Mouse (Mus musculus): ENCODE measurements at regions not wholly inside any gene's neighbourhood (a gene's known extent, or its start where the extent isn't known, plus 50 kb on each side); places are given as distances from the start of the nearest gene placed in this dataset.

DNA sequence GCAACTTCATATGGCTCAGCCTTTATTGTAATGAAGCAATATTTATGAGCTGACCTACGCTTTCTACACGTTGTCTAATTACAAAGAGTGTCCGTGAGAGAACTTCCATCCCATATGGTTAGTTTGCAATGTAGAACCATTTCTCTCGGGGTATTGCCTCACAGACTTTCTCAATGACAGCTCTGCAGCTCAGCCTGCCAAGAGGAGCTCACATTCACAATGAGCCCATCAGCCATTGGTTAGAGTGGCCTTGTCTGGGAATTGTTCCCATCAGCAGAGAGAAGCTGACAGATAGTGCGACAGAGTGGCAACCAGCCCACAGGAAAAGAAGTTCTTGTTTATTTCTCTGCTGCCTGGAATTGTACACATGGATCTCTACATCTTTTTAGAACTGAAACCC is 409.7 kb downstream of the Zfp704 start:
- no peak for DNase-seq (ENCODE audit: low spot score)

DNA sequence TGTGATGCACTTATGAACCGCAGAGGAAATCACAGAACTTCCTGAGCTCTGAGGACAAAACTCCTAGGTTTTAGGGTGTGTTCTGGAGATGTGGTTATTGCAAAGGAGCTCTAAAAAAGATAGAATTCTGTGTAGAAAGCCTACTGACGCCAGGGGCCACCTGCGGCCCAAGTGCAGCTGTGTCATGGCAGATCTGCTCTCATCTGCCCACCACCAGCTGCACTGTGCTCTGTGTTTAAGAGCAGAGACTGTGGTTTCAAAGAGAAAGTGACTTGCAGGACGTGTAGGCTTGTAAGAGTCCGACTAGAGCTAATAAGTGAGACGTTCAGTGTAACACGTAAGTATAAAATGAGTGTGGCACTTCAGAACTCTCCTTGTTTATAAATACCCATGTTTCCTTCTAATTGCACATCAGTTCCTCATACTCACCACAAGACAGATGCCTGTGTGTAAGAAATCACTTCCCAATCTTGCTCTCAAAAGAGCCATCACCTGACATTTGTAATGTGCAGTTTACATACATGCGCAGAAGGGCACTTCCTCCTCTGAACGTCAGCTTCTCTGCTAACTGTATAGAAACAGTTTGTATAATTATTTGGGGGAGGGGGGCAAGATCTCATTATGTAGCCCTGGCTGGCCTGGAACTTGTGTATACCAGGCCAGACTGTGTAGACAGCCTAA is 411.1 kb downstream of the Zfp704 start:
- DNase-seq (ENCODE audit: low spot score): no peak

DNA sequence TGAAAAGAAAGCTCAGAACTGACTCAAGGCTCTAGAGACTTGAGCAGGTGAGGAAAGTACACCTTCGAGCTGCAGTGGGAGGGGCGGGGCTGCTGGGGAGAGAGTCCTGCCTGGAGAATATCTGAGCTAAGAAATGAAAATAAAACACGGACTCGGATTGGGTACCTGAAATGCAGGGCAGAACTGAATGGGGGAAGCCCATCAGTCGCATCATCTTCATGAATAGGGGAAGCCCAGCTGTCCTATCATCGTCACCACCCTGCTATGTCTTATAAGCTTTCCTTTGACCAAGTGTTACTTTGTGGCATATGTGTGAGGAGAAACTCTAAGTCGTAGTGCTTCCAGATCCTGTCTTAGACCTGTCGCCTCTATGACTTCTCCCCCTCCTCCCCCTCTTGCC is 414.1 kb downstream of the Zfp704 start:
- no peak for DNase-seq (ENCODE audit: low spot score)

DNA sequence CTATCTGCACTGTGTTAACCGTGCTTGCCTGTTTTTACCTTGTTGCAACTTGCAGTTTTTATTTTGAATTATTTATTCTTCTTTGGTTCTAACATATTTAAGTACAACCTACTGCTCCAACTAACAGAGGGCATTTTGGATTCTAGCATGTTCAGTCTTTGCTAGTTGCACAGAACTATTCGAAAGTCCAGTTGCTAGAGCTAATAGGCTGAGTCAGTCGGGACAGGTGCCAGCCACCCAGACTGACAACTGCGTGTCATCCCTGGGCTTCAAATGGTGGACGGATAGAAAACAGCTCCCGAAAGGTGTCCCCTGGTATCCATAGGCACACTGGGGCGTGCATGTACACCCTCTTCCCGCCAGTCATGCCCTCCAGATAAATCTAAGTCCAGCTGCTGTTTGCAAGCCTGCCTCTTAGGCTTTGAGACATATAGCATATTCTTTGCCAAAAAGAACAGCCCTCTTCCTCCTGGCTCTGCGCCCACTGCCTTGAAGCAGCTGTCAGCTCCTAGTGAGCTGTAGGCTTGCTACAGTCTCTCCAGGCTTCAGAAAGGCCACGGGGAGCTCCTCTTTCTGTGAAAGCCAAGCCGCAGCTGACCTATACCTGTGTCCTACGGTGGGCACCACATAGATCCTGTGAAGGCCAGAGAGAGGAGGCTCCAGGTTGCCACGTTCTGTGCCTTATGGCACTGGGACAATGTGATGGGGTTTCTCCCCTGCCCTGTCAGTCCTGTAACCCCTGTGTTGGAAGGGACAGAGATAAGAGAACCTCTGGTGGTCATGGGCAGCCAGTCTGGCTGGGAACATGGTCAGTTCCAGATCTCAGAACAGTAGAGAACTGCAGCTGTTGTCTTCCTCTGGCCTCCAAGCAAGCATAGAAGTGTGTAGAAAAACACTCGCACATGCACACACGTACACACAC is 420.3 kb downstream of the Zfp704 start:
- no peak for DNase-seq (ENCODE audit: low spot score)

DNA sequence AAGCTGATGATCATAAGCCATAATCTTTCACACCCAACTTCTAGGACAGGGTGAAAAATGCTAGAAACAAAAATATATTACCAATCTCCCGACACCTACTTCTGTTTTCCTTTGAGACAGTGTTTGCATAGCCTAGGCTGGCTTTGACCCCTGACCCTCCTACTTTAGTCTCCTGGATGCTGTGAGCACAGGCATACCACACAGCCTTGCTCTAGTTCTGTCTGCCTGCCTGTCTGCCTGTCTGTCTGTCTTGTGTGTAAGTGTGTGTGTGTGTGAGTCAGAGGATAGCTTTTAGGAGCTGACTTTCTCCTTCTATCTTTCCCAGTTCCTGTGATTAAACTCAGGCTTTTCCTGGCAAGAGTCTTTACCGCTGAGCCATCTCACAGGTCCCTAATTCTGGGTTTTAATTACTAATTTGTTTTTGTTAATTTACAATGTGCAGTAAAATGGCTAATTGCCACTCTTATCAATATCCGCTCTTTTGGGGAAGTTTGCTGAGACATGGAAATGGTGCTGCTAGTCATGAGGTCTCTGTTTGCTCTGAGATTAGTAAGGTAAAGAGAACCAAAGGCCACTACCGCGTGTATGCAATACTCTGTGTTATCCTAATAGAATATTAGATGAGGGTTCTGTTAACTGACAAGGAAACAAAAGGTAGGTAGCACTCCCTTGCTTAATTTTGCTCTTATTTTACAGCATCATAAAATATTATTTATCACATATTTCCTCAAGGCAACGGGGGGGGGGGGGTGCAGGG is 423.3 kb downstream of the Zfp704 start:
- no peak for DNase-seq (ENCODE audit: low spot score)

DNA sequence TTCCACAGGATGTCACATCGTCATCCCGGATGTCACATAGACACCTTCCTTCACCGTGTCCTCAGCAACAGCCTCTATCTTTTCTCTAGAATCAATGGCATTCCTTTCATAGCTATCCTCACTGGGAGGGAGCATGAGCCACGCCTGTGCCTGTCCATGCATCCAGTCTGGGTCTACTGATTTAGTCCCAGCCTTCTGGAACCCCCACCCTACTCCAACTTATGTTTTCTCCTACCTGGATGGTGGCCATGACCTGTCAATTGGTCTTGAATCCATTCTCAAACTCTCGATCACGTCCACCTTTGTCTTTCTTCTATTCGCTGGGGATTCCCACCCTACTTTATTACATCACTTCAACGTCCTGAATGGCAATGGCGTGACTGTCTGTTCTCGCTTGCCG is 428.3 kb downstream of the Zfp704 start:
- no peak for DNase-seq (ENCODE audit: low spot score)

DNA sequence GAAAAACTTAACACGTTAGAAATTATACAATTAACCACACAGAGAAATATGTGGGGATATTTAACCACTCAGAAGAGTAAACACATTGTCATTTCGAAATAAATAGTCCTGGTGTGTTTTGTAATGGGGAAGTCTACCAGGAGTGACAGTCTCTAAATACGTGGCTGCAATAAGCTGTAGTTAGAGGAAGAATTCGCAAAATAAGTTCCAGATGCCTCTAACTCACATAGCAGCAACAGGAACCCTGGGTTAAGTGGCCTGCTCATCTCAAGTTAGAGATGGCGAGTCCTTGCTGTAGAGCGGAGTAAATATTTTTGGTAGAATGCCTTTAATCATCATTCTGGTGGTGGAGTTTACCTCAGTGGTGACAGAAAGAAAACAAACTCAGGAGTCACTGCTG is 430.2 kb downstream of the Zfp704 start:
- DNase-seq (ENCODE audit: low spot score): no peak

DNA sequence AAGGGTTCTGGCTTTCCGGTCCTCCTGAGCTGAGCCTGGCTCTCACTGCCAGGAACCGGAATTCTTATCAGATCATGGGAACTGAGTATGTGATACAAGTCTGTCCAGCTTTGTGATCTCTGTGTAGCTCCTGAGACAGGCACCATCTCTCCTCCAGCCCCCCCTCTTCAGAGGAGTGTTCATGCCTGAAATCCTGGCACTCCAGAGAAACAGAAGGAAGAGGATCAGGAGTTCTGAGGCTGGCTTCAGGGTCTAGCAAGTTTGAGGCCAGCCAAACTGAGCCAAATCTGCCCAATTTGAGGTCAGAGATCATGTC is 435.4 kb downstream of the Zfp704 start:
- DNase-seq (ENCODE audit: low spot score): no peak

DNA sequence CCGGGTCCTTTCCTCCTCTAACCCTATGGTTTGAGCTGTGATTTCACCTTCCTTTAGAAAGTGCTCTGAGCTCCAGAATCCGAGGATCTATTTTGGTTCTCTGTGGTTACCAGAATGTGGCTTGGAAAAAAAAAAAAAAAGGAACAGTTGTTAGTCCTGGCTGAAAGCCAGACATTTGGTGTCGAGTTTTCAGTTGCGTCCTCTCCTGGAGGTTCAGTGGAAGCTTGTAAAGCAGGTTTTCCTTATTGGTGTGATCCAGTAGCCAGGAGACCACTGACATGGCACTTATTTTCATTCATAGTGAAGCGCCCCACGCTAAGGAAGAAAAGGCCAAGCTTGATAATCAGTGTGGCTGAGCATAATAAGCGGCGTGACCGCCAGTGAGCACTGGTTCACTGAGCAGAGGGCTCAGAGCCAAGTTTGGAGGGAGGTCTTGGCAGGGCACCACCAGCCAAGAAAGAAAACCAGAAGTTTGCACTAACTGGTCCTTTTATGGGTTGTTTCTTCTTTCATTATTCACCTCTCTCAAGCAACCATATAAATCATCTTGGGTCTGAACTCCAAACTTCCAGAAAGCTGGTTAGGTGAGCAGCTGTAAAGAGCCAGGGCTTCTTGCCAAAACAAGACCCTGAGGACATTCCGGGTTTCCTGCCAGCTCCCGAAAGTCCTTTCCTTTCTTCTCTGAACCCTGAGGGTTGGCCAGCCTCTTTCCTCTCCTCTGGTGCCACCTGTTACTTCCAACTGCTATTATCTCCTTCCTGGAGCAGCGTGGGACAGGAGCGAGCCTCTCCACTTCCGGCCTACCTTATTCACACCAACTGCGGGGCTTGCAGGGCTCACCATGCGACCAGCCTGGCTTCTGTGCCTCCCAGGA is 436.0 kb downstream of the Zfp704 start:
- DNase-seq (ENCODE audit: low spot score): no peak

DNA sequence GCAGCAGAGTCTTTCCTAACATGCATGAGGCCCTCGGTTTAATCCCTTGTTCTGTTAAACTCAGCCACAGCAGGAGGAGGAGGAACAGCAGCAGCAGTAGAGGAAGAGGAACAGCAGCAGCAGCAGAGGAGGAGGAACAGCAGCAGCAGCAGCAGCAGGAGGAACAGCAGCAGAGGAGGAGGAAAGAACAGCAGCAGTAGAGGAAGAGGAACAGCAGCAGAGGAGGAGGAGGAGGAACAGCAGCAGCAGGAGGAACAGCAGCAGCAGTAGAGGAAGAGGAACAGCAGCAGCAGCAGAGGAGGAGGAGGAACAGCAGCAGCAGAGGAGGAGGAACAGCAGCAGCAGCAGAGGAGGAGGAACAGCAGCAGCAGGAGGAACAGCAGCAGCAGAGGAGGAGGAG is 437.9 kb downstream of the Zfp704 start:
- no peak for DNase-seq (ENCODE audit: low spot score)

DNA sequence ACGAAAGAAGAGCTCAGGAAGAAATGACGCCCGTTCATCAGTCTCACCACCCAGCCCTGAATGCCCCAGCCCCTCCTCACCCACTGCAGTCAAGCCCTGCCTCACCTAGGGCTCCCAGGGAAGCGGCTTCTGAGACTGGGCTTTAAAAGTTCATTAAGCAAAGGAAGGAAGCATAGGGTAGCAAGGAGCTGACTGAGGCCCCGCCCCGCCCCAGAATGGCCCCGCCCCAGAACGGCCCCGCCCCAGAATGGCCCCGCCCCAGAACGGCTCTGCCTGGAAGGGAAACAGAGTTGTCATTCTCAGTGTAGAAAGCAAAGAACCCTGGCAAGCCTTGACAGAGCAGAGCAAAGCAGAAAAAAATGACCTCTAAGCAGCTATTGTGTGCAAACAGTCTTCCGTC is 440.9 kb downstream of the Zfp704 start:
- no peak for DNase-seq (ENCODE audit: low spot score)

DNA sequence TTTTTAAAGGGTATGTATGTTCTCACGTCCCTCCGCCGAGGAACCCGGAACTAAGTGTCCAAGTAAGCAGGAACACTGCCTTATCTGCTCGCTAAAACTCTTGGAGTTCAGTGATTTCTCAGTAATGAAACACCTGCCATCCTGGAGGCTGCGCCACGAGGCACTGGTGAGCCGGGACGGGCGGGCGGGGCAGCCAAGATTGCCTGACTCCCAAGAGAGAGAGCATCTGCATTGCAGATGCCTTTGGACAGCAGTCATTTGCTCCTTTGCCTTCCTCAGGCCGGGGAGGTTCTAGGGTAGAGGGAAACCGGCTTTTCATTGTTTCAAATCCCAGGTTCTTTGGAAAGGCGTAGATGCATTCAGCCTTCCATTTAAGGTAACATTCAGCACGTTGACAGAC is 450.8 kb downstream of the Zfp704 start:
- DNase-seq (ENCODE audit: low spot score): no peak

DNA sequence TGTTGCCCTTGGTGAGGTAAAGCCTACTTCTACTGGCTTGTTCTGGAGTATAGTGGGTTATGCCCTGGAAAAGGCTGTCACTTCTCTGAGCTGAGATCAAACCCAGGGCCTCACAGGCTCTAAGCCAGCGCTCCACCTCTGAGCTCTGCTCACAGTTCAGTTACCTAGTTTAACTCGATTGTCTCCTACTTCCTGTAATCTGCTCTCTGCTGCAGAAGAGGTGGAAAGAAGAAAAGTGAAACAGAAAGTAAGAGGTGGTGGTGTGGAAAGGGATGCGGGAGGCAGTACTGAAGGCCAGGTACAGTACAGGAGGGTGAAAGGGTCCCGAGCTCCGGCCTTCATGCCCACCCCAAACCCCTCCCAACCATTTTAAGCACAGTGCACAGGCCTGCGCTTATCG is 455.7 kb downstream of the Zfp704 start:
- no peak for DNase-seq (ENCODE audit: low spot score)

DNA sequence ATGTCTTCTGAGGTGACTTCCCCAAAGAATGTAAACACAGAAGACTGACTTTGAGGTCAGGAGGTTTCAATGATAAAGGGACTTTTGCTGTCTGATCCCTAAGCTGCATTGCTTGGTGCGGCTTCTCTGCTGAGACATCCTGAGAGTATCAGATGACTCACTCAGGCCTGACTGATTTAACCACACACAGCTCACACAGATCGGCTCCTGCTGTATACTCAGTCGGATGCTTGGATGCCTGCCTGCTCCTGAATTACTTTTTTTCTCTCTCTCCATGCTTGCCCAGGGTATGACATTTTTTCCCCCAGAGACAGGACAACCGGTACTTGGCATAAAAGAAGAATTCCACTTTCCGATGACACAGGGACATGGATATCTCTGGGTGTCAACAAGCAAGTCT is 456.2 kb downstream of the Zfp704 start:
- DNase-seq (ENCODE audit: low spot score): no peak

DNA sequence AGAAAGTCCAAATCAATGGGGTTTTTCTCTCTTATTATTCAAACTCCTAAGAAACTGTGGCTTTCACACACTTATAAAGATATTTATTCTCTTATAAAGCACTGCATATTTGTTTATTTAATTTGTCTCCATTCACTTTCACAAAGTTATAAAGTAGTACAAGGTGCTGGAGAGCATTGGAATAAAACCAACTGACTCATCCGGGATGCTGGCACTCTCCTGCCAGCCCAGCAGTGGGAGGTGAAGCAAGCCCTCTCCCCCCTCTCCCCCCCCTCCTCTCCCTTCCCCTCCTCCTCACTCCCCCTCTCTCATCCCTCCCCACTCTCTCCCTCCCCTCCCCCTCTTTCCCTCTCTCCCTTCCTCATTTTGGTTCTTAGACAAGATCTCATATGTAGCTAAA is 457.6 kb downstream of the Zfp704 start:
- DNase-seq (ENCODE audit: low spot score): no peak

DNA sequence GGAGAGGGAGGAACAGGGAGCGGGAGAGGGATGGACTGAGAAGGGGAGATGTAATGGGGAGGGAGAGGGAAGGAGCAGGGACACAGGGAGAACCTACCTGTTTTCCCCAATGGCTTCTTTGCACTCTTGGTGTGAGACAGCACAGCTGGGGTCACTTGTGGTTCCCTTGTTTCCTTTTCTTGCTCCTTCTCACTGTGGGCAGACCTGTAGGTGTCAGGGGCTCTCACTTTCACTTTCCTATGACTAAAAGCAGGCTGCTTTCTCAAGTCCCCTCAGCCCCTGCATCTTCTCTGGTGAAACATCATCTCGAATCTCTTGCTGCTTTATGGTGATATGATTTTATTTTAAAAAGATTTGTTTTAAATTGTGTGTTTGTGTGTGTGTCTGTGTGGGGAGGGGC is 458.3 kb downstream of the Zfp704 start:
- no peak for DNase-seq (ENCODE audit: low spot score)

DNA sequence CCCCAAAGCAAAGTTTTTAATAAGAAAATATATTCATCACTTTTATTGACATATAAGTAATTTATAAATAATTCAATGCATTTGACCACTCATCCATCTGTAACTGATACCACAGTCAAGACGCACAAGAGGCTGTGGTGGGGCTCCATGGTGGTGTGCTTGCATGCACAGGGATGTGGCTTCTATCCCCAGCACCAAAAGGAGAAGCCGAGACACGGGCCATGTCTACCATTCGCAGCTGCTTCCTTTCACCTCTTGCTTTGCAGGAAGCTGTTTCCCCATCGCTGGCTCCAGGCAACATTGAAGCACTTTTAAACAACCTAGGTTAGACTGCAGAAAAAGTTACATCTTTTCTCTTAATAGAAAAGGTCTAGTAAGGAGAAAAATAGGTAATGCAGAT is 461.3 kb downstream of the Zfp704 start:
- DNase-seq (ENCODE audit: low spot score): no peak

DNA sequence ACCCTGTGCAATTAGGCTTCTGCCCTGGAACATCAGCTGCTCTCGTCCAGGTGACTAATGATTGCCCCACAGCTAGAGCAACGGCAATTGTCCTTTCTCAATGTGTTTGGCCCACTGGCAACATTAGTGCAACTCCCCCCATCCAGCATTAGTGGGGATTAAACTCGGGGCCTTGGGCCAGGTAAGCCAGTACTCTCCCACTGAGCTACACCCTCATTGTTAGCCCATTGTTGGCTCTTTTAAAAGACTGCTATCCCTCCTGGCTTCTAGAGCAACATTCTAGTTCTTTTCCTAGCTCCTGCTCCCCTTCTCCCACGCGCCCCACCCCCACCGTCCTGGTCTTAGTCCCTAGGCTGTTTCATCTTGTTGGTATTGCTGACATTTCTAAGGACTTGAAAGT is 463.4 kb downstream of the Zfp704 start:
- DNase-seq (ENCODE audit: low spot score): no peak

DNA sequence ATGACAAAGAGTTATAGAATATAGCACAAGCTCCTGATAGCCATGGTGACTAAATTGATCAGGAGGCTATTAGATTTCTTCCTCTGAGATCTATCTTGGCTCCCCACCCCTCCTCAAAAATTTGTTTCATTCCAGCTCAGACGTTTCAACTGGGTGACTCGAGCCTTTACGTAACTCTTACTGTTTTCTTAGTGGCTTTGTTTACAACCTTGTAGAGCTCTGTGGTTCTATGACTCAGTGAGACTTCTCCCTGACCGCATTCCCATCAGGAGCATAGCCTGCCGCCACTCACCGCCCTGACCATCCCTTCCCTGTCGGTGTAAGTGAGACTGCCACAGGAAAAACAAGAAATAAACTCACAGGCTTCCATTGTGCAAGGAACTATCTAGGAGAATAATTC is 464.3 kb downstream of the Zfp704 start:
- DNase-seq (ENCODE audit: low spot score): no peak

DNA sequence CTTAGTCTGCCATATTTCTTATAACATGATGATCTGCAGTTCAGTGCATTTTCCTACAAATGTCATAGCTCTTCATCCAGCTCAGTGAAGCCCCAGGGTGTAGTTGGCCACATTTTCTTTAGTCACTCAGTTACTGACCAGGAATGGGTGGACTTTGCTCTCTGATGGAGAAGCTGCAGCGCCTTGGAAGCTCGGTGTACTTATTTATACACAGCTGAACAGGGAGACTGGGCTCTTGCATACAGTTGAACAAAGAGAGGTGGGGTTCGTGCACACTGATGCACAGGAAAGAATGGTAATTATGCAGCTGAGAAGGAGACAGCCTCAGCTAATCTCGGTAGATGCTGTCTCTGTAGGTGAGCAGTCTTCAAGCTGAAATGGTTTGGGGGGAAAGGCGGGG is 468.0 kb downstream of the Zfp704 start:
- DNase-seq (ENCODE audit: low spot score): no peak

DNA sequence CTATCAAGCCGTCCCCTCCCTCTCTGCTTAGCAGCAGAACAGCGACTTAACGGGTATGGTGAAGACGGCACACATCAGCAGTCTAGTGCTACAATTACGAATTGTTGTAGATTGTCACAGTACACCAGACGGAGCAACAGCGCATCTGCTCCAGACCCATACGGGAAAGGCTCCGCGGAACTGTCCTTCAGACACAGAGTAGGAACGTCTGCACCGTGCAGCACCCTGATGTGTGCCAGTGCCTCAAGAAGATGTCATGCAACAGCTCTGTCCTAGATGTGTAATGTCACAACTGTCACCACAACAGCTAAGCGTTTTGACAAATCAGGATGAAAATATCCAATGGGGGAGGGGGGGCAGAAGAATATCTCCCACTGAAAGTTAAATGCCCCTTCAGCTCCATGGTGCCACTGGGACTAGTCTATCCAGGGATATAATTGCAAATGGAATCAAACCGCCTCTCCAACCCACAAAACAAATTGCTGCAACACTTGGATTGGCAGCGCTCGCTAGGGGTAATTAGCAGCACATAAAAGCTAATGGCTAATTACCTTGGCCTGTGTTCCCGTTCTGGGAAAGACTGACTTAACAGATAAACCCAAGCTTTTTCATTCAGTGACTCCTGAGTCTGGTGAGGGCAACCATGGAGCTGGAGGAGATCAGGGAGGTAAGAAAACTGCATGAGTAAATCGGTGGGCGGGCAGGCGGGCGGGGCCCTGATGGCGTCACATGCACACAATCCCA is 472.6 kb downstream of the Zfp704 start:
- DNase-seq (ENCODE audit: low spot score): no peak
